Mouse (Mus musculus): ENCODE measurements around the gene Sdk1.

DNA sequence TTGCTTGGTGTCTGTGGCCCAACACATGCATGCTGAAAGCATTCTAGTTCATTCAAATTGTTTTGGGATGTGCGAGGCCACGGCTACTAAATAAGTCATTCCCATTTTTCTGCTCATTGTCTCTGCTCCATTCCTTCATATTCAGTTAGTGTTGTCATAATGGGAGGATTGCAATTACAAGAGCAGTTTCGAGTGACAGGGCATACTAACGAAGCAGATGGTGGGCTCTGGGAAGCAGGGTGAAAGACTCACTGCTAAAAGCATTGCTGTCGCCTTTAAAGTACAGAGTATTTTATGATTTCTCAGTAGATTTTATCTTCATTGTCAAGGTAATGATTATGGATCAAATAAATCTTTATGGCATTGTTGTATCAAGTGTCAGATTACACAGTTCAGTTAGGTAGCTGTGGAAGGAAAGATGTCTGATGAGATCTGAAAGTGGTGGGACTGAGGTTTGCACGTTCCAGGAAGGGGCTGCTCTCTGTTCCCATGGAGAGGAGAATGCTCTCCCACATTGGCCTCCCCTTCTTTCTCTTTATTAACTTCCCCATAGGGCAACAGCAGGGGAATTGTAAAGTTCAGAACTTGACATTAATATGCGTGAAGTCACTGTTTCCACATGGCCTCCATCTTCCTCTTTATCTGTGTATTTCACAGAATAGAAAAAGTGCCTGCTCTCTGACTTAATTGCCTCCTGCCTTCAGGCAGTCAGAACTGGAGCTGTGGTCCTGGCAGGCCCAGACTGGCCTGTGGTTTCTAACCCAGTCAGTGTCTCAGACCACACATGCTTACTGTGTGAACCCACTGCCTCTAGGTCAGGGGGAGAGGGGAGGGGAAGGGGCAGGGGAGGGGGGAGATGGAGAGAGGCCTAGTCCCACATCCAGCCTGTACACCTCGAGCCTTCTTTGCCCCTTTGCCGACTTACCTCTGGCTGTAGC is 138.8 kb downstream of the Sdk1 start:
- TF ChIP-seq GATA1 (IDR thresholded peaks at IDR 0.05; ENCODE audit: borderline replicate concordance, low read length) (no peak), FLI1 (IDR thresholded peaks at IDR 0.05; ENCODE audit: low read length) (no peak)

Measured in megakaryocyte, embryonic 14.5 days (primary cell).